Mouse (Mus musculus) G1E (cell line): ENCODE measurements at regions not wholly inside any gene's neighbourhood (a gene's known extent, or its start where the extent isn't known, plus 50 kb on each side); places are given as distances from the start of the nearest gene placed in this dataset.

Source experiments
- ATAC-seq: 2 replicates; pipeline ENCODE4 v1.8.0; 2016; ENCODE audit warnings: mild to moderate bottlenecking; ENCODE audit not compliant: insufficient number of reproducible peaks, poor library complexity, low FRiP score, severe bottlenecking; ENCODE audit errors: extremely low read depth
- DNase-seq: peaks from one replicate; pipeline ENCODE4 v3.0.0; 2012; ENCODE audit warnings: low spot score
- H3K27me3 ChIP-seq: 2 replicates; pipeline ENCODE4 v1.6.1; 2012; ENCODE audit warnings: mild to moderate bottlenecking, low read length, inconsistent platforms; ENCODE audit not compliant: insufficient read depth
- H3K36me3 ChIP-seq: replicated peaks from 2 replicates; pipeline ENCODE3; 2012; ENCODE audit warnings: mild to moderate bottlenecking, inconsistent platforms
- H3K4me1 ChIP-seq: 2 replicates; pipeline ENCODE4 v1.6.1; 2012; ENCODE audit warnings: low read depth, low read length, inconsistent platforms, mixed read lengths; ENCODE audit not compliant: insufficient read depth
- H3K4me3 ChIP-seq: 2 replicates; pipeline ENCODE4 v1.5.1; 2012; ENCODE audit warnings: low read depth, mild to moderate bottlenecking, inconsistent platforms, low read length, moderate library complexity, mixed read lengths
- H3K9me3 ChIP-seq: replicated peaks from 2 replicates; pipeline ENCODE4 v1.6.1; 2012; ENCODE audit warnings: inconsistent platforms
- CTCF ChIP-seq: IDR thresholded peaks from 2 replicates; pipeline ENCODE4 v1.5.1; 2012; ENCODE audit warnings: low read depth, low read length, inconsistent platforms, mixed read lengths
- GATA1 ChIP-seq: IDR thresholded peaks from 2 replicates; pipeline ENCODE4 v1.6.1; 2012; ENCODE audit warnings: borderline replicate concordance, low read length, inconsistent platforms, mixed read lengths
- GATA2 ChIP-seq: IDR thresholded peaks from 2 replicates; pipeline ENCODE4 v1.6.1; 2012; ENCODE audit warnings: low read depth, low read length, inconsistent platforms, borderline replicate concordance
- POLR2AphosphoS5 ChIP-seq: IDR thresholded peaks from 2 replicates; pipeline ENCODE4 v1.6.1; 2012; ENCODE audit warnings: low read depth, low read length, inconsistent platforms; ENCODE audit not compliant: insufficient replicate concordance
- TAL1 ChIP-seq: conservative IDR thresholded peaks from 2 replicates; pipeline ENCODE4 v1.6.1; 2012; ENCODE audit warnings: low read depth, low read length, inconsistent platforms, mixed read lengths

DNA sequence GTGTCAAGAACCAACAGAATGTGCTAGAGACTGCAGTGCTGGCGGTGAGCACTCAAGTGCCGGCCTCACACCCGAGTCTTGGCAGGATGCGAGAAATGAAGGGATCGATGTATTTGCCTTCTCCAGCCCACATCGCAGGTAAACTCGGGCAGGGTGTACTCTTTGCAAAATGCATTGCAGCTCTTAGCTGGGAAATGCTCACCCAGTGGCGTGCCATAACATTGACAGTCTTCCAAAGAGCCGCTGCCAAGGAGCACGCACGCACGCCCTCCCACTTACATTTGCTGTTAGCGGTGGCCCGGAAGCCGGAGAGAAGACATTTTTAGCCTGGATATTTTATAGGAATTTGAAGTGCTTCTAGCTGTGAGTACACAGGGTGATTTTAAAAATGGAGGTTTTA, 358.9 kb downstream of the Prdm2 start:
- ATAC-seq (no peak), DNase-seq (no peak)
- H3K9me3 ChIP-seq = peaks cover 70% of the 10 kb centered on the region
- no peak overlapping the region for H3K4me3 ChIP-seq
- no peaks in the 10 kb centered on the region for H3K36me3 ChIP-seq
- no peak for TF ChIP-seq GATA1
- TF ChIP-seq POLR2AphosphoS5 = no peak
- no peak for TF ChIP-seq GATA2
- TF ChIP-seq CTCF = no peak
- no peak for TF ChIP-seq TAL1
- no peaks in the 10 kb centered on the region for H3K27me3 ChIP-seq
- no peaks in the 10 kb centered on the region for H3K4me1 ChIP-seq

DNA sequence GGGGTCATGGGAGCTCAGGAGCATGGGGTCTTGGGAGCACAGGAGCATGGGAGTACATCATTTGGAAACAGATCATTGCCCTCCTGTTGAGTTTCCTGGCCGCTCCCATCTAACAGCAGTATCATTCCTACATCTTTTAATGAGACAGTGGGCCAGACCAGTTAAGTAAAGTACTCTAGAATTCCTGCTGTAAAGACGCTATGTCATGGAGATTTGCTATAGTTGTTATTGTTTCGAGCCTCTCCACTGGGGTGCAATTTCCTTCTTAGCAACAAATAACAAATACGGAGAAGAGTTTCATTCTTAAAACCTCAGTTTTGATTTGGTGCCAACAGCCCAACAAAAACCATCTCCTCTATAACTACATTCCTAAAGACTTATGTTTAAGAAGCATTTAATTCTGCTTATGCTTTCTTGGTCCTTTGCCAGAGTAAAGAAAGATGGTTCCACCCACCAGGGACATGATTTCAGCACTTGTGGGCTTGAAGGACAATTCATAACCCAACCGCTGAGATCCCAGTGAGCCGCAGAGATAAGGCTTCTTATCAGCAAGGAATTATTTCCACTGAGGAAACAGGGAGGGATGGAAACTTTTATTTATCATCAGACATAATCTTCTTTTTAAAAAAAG, 367.6 kb downstream of the Prdm2 start:
- no peak for ATAC-seq
- H3K27me3 ChIP-seq = no peaks in the 10 kb centered on the region
- H3K9me3 ChIP-seq = peaks cover 31% of the 10 kb centered on the region
- TF ChIP-seq GATA1 (no peak), TAL1 (no peak), POLR2AphosphoS5 (no peak), CTCF (no peak), GATA2 (no peak)
- H3K36me3 ChIP-seq = no peaks in the 10 kb centered on the region
- no peak for DNase-seq
- H3K4me1 ChIP-seq = no peaks in the 10 kb centered on the region
- H3K4me3 ChIP-seq = no peak overlapping the region

DNA sequence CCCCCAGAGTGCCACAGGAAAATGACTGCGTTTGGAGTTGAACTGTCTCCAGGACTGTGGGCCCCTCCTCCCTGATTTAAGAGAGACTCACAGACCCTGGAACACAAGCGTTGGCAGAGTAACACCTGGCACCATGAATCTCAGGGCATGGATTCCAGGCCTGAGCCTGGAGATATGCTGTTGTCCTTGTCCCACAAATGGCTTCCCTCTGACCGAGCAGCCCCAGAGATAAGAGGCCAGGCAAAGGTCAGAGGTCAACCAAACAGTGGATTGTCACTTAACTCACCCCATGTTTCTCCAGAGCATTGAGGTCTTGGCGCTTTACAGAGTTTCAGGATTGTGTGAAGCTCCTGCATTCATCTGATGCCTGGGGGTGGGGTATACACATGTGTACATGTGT, 373.3 kb downstream of the Prdm2 start:
- Histone ChIP-seq H3K36me3 (no peaks in the 10 kb centered on the region), H3K9me3 (peaks cover 55% of the 10 kb centered on the region), H3K4me3 (no peak overlapping the region), H3K27me3 (no peaks in the 10 kb centered on the region), H3K4me1 (no peaks in the 10 kb centered on the region)
- DNase-seq (no peak), ATAC-seq (no peak)
- TF ChIP-seq GATA1 (no peak), GATA2 (no peak), CTCF (no peak), POLR2AphosphoS5 (no peak), TAL1 (no peak)

DNA sequence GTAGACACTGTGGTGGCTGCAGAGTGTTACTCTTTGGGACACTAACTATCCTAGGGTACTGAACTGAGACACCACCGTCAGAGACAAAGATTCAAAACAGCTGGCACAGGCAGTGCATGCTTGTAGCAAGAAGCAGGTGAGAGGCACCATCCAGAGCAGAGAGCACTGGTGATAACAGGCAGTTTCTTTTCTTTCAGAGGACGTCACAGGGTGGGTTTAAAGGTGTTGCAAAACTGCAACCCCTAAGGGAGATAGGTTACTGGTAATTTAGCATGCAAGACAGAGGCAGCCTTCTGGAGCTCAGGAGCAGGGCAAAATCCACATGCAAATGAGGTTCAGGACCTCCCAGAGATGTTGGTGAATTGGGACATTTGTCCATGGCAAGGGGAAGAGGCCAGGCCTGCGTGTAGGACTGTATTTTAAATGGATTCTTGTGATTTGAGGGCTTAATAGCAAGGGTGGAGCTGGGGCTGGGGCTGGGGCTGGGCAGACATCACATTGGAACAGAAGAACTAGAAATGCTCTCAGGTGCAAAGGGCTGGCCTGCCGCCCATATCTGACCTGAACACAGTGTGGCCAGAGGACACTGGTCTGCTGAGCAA, 374.3 kb downstream of the Prdm2 start:
- no peak for ATAC-seq
- H3K4me3 ChIP-seq = no peak overlapping the region
- no peaks in the 10 kb centered on the region for H3K4me1 ChIP-seq
- H3K27me3 ChIP-seq = no peaks in the 10 kb centered on the region
- peaks cover 60% of the 10 kb centered on the region for H3K9me3 ChIP-seq
- no peaks in the 10 kb centered on the region for H3K36me3 ChIP-seq
- no peak for DNase-seq
- TF ChIP-seq POLR2AphosphoS5 (no peak), CTCF (no peak), GATA2 (no peak), GATA1 (no peak), TAL1 (no peak)

DNA sequence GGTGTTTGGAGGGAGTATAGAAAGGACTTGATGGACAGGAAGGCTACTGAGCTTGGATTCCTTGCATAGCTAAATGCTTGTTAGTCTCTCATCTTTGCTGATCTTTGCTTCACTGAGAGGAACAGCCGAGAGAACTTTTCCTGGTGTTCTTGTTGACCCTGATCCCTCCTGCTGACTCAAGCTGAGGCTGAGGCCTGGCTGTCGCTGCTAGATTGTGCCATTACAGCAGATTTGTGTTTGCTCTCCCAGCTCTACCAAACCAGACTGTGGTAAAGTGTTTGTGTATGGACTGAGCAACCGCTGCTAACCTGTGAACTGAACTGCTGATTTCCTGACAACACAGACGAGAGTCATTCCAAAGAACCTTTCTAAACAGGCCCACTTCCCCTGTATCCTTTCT, 375.2 kb downstream of the Prdm2 start:
- ATAC-seq = no peak
- no peak for DNase-seq
- Histone ChIP-seq H3K9me3 (peaks cover 65% of the 10 kb centered on the region), H3K4me1 (no peaks in the 10 kb centered on the region), H3K27me3 (no peaks in the 10 kb centered on the region), H3K4me3 (no peak overlapping the region), H3K36me3 (no peaks in the 10 kb centered on the region)
- TF ChIP-seq POLR2AphosphoS5 = no peak
- no peak for TF ChIP-seq GATA2
- TF ChIP-seq TAL1 = no peak
- no peak for TF ChIP-seq CTCF
- TF ChIP-seq GATA1 = no peak

DNA sequence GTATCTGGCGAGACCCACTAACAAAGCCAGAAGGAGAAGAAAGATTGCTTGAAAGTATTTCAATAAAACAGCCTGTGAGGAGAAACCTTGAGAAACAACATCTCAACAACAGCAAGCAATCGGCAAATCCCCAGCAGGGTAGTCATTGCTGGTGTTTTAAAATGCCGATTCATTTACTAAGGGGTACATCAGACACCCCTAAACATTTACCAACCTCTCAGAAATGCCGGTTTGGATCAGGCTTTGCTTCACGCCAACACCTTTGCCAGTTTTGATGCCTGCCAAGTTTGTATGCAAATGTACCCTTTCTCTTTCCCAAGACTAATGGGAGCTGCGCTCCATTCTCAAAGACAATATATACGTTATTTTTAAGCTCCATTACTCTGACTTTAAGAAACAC, 383.1 kb downstream of the Prdm2 start:
- H3K4me3 ChIP-seq = no peak overlapping the region
- ATAC-seq (no peak), DNase-seq (no peak)
- H3K4me1 ChIP-seq = no peaks in the 10 kb centered on the region
- peaks cover 61% of the 10 kb centered on the region for H3K9me3 ChIP-seq
- TF ChIP-seq CTCF (no peak), TAL1 (no peak), POLR2AphosphoS5 (no peak), GATA2 (no peak), GATA1 (no peak)
- H3K36me3 ChIP-seq = no peaks in the 10 kb centered on the region
- no peaks in the 10 kb centered on the region for H3K27me3 ChIP-seq

DNA sequence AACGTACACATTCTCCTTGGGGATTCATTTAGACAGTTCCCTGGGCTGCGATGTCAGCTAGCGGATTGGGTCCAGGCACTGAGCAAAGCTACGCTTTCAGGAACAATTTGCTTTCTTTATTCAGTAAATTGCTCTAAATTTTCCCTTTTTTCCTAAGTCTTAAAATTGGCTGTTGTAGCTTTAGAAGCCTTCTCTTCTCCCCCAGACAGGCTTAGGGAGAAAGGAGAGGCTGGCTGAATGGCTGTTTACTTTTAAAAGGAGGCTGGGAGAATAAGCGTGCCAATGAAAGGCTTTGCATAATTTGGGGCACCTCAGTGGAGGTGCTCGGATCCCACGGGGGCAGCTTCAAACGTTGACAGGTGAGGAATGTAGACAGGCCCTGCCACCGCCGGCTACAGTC, 383.8 kb downstream of the Prdm2 start:
- no peak for TF ChIP-seq GATA1
- no peak for TF ChIP-seq TAL1
- TF ChIP-seq CTCF = no peak
- Histone ChIP-seq H3K27me3 (no peaks in the 10 kb centered on the region), H3K4me3 (no peak overlapping the region), H3K9me3 (peaks cover 59% of the 10 kb centered on the region), H3K36me3 (no peaks in the 10 kb centered on the region), H3K4me1 (no peaks in the 10 kb centered on the region)
- DNase-seq (no peak), ATAC-seq (no peak)
